Mouse (Mus musculus) embryonic facial prominence, embryonic 14.5 days (tissue): ENCODE results near the gene Hps4. TPM values are rescaled to one million over a fixed set of nuclear protein-coding genes. Genes with fewer than 3 reads are reported as not detected.
"Not testable (repeated sequence)": the region's sequence is repeated elsewhere in the genome, so short reads cannot be mapped to it uniquely, and the experiment has no call there.

Experiments
- ATAC-seq: fragments of 200-750 bp; cut with Nextera tagmentation; 2 replicates; pipeline ENCODE4 v1.8.0; 2017; ENCODE audit warnings: low read depth, moderate number of reproducible peaks, moderate TSS enrichment
- DNase-seq: peaks from one replicate; pipeline ENCODE4 v3.0.0-alpha.2; 2015; ENCODE audit warnings: low spot score
- H3K27ac ChIP-seq: fragments of 300-500 bp; sonication (generic); replicated peaks from 2 replicates; pipeline ENCODE4 v1.5.1; 2014; ENCODE audit warnings: low read depth, mild to moderate bottlenecking, low read length, moderate library complexity
- H3K27me3 ChIP-seq: fragments of 300-500 bp; sonication (generic); replicated peaks from 2 replicates; pipeline ENCODE4 v1.6.1; 2014; ENCODE audit warnings: low read length; ENCODE audit not compliant: control insufficient read depth, insufficient read depth
- H3K36me3 ChIP-seq: fragments of 300-500 bp; sonication (generic); 2 replicates; pipeline ENCODE4 v1.6.1; 2014; ENCODE audit warnings: low read length, mixed read lengths; ENCODE audit not compliant: control insufficient read depth, insufficient read depth
- H3K4me1 ChIP-seq: fragments of 300-500 bp; sonication (generic); 2 replicates; pipeline ENCODE4 v1.6.1; 2014; ENCODE audit warnings: antibody characterized with exemption, low read length; ENCODE audit not compliant: control insufficient read depth, insufficient read depth
- H3K4me2 ChIP-seq: fragments of 300-500 bp; sonication (generic); 2 replicates; pipeline ENCODE4 v1.6.1; 2014; ENCODE audit warnings: low read depth, mild to moderate bottlenecking, low read length, moderate library complexity, mixed read lengths
- H3K4me3 ChIP-seq: fragments of 300-500 bp; sonication (generic); 2 replicates; pipeline ENCODE4 v1.5.1; 2014; ENCODE audit warnings: low read depth, mild to moderate bottlenecking, low read length
- H3K9ac ChIP-seq: fragments of 300-500 bp; sonication (generic); 2 replicates; pipeline ENCODE4 v1.6.1; 2014; ENCODE audit warnings: low read depth, mild to moderate bottlenecking, low read length, moderate library complexity, mixed read lengths
- H3K9me3 ChIP-seq: fragments of 300-500 bp; sonication (generic); 2 replicates; pipeline ENCODE4 v1.6.1; 2016; ENCODE audit warnings: low read length; ENCODE audit not compliant: control insufficient read depth
- WGBS: fragments of 180-500 bp; shearing (Covaris S2); extraction: QIAGEN DNeasy Blood & Tissue Kit; methylation state at CpG from one replicate; pipeline ENCODE4 v1.1.7; 2014; 5-methylcytosine and 5-hydroxymethylcytosine counted together
- polyA plus RNA-seq: library from polyadenylated mRNA; unstranded; fragments of >200 nt; fragmentation: Nextera tagmentation; extraction: Ambion mirVana; gene quantifications from 2 replicates; pipeline ENCODE4 v1.2.1, GENCODE M21; 2014

Gene Hps4
- polyA plus RNA-seq, 1 experiment from 2014 or later = 31.6 TPM

GRCm38 (mm10) chr5:112317328-112317727 lies 25.6 kb upstream of the Hps4 start:
- H3K9ac ChIP-seq = no peak overlapping the region
- DNase-seq (peak; percentile 19), ATAC-seq (no peak)
- no peaks in the 10 kb centered on the region for H3K27me3 ChIP-seq
- peaks cover 30% of the 10 kb centered on the region; the same call in 1 of the 2 replicates for H3K36me3 ChIP-seq
- H3K4me1 ChIP-seq = no peaks in the 10 kb centered on the region
- WGBS = 56% methylated on average over 5 of the region's 5 CpGs
- H3K27ac ChIP-seq = no peak overlapping the region
- no peak overlapping the region for H3K4me2 ChIP-seq
- no peaks in the 10 kb centered on the region for H3K9me3 ChIP-seq
- H3K4me3 ChIP-seq = no peak overlapping the region

DNA sequence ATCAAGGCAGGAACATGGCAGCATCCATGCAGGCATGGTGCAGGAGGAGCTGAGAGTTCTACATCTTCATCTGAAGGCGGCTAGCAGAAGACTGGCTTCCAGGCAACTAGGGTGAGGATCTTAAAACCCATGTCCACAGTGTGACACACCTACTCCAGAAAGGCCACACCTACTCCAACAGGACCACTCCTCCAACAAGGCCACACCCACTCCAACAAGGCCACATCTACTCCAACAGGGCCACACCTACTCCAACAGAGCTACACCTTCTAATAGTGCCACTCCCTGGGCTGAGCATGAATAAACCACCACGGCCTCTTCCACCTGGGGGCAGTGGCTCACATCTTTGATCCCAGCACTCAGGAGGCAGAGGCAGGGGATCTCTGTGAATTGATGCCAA lies 23.5 kb upstream of the Hps4 start:
- H3K4me2 ChIP-seq, H3K27ac ChIP-seq, H3K4me3 ChIP-seq, H3K4me1 ChIP-seq, H3K9ac ChIP-seq, ATAC-seq, H3K27me3 ChIP-seq, H3K9me3 ChIP-seq, DNase-seq: not testable (repeated sequence)
- 55% methylated on average over 2 of the region's 2 CpGs for WGBS
- peaks cover 19% of the 10 kb centered on the region; the same call in 1 of the 2 replicates for H3K36me3 ChIP-seq

DNA sequence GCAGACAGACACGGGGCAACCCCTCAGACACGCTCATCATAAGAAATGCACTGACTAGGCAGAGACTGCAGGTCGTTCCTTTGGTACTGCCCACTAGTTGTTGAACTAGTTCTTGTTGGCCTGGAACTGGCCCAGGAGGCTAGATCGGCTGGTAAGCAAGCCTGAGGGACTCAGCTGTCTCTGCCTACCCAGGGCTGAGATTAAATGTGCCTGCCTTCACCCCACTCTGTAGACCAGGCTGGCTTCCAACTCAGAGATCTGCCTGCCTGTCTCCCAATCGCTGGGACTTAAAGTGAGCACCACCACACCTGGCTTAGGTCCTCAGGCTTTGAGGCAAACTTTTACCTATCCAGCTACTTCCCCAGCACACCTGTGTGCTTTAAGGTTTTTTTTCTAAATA lies 22.5 kb upstream of the Hps4 start:
- no peak for ATAC-seq

GRCm38 (mm10) chr5:112320936-112321335 lies 21.9 kb upstream of the Hps4 start:
- no peak overlapping the region for H3K4me3 ChIP-seq
- no peak for ATAC-seq
- peaks cover 5% of the 10 kb centered on the region; the same call in 1 of the 2 replicates for H3K36me3 ChIP-seq
- H3K9ac ChIP-seq = no peak overlapping the region
- H3K27ac ChIP-seq = no peak overlapping the region
- peaks cover 8% of the 10 kb centered on the region for H3K4me1 ChIP-seq
- no peak overlapping the region for H3K4me2 ChIP-seq
- DNase-seq = peak; percentile 30
- H3K27me3 ChIP-seq = no peaks in the 10 kb centered on the region
- 65% methylated on average over 6 of the region's 6 CpGs for WGBS
- H3K9me3 ChIP-seq = no peaks in the 10 kb centered on the region

More for the DNA sequence above, 22.5 kb upstream of the Hps4 start:
- Histone ChIP-seq H3K4me1 (peaks cover 5% of the 10 kb centered on the region; the same call in 1 of the 2 replicates), H3K27ac (no peak overlapping the region), H3K4me2 (no peak overlapping the region), H3K9ac (no peak overlapping the region), H3K36me3 (peaks cover 10% of the 10 kb centered on the region; the same call in 1 of the 2 replicates), H3K9me3 (no peaks in the 10 kb centered on the region), H3K27me3 (no peaks in the 10 kb centered on the region), H3K4me3 (no peak overlapping the region)
- WGBS = 72% methylated on average over 5 of the region's 5 CpGs
- DNase-seq = no peak

- H3K4me1 ChIP-seq = peaks cover 8% of the 10 kb centered on the region
- no peak for DNase-seq
- no peaks in the 10 kb centered on the region for H3K27me3 ChIP-seq
- no peak overlapping the region for H3K9ac ChIP-seq
- no peak for ATAC-seq
- H3K4me3 ChIP-seq = no peak overlapping the region
- peaks cover under 1% of the 10 kb centered on the region; the same call in 1 of the 2 replicates for H3K36me3 ChIP-seq
- 78% methylated on average over 4 of the region's 4 CpGs for WGBS
- H3K9me3 ChIP-seq = no peaks in the 10 kb centered on the region
- no peak overlapping the region for H3K27ac ChIP-seq
- no peak overlapping the region for H3K4me2 ChIP-seq
These were observed 21.5 kb upstream of the Hps4 start for GRCm38 (mm10) chr5:112321376-112321775.

DNA sequence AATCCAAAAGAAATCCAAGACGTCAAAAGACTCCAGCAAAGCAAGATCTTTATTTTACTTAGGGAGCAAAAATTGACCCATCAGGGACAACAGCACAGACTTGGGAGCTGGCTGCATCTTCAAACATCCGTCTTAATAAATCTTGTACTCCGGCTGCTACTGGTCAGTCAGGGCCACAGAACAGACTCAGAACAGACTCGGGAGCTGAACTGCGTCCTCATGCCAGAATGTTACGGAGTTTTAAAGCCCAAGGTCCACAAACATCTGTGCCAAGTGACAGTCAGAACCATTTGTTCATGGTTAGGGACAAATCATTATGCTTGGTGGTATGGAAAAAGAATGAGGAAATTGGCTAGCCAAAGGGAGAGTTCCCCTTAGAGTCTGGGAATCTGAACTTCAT lies 19.6 kb upstream of the Hps4 start:
- Histone ChIP-seq H3K27me3 (no peaks in the 10 kb centered on the region), H3K4me1 (peaks cover 13% of the 10 kb centered on the region), H3K4me2 (no peak overlapping the region), H3K9me3 (no peaks in the 10 kb centered on the region), H3K4me3 (no peak overlapping the region), H3K36me3 (peaks cover 8% of the 10 kb centered on the region), H3K9ac (no peak overlapping the region), H3K27ac (no peak overlapping the region)
- ATAC-seq (no peak), DNase-seq (no peak)
- WGBS = 82% methylated on average over 6 of the region's 6 CpGs

DNA sequence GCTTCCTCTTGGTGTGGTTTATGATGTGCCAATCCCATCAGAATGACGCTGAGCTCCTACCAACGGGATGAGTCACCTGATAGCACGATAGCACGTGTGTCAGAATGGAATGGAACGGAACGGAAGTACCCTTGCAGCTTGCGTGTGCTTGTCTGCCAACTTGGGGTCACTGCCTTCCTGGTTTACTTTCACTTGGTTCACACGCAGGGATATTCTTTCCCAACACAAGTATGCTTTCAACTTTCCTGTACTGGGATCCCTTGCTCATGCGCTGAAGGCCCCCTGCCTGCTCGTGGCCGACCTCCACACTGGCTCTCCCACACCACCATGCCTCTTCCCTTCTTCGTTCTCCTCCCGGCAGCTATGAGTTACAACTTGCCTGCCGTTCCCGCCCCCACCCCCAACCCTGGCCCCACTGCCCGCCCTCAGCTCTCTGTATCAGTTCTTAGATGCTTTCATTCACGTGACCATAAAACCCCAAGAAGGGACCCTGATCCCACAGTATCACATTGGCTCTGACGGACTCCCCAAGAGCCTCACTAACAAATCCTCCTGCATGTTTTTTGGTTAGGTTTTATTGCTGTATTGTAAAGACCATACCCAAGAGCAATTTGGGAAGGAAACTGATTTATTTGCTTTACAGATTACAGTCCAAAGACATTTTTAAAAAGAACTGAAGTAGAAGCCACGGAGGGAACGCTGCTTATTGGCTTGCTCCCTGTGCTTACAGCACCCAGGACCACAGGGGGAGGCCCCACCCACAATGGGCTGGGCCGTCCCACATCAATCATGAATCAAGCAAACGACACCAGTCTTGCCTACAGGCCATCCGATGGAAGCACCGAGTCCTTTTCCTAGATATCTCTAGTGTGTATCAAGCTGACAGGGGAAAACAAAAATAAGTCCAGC lies 18.0 kb upstream of the Hps4 start:
- Histone ChIP-seq H3K27me3 (no peaks in the 10 kb centered on the region), H3K4me3 (peak overlapping the region; percentile 91; the same call in 1 of the 2 replicates), H3K9ac (no peak overlapping the region; the same call in 1 of the 2 replicates), H3K27ac (peak overlapping the region; percentile 25), H3K36me3 (peaks cover 18% of the 10 kb centered on the region), H3K4me2 (peak overlapping the region; percentile 78), H3K9me3 (no peaks in the 10 kb centered on the region), H3K4me1 (peaks cover 13% of the 10 kb centered on the region)
- peak; percentile 70 for DNase-seq
- ATAC-seq = no peak
- WGBS = 26% methylated on average over 24 of the region's 24 CpGs

DNA sequence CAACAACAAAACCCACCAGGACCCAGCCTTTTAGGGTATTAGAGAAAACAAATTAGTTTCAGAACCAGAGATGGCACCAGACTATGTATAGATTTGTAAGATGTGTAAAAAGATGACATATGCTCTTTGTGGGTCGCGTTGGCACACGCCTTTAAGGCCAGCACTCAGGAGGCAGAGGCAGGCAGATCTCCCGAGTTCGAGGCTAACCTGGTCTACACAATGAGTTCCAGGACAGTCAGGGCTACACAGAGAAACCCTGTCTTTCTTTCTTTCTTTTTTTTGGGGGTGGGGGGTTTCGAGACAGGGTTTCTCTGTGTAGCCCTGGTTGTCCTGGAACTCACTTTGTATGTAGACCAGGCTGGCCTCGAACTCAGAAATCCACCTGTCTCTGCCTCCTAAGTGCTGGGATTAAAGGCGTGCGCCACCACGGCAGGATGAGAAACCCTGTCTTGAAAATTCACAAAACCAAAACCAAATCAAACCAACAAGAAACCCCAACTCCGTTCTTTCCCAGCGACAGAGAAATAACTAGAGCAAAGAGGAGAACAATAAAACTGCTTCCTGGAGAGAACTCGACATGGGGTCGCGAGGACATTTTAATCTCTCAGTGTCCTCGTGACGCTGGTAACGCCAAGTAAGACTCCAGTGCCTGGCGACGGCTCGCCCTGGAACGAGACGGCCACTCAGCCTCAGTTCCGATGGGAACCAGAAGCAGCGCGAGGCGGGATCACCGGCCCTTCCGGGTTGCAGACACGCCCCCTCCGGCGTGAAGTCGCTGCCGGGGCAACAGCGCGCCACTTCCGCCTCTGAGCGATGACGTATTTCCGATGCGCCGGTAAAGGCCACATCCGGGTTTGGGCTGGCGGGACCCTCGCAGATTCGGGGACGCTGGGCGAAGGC lies 17.1 kb upstream of the Hps4 start, which contains the start of gene Tfip11:
Gene Tfip11 (plus strand): TSS at position 813 of the 900 bp plus-strand sequence.
- Histone ChIP-seq H3K27ac (peak within 1 kb of the TSS; percentile 78), H3K4me1 (peaks cover 13% of the 10 kb centered on the region), H3K9ac (peak within 1 kb of the TSS; percentile 76), H3K4me2 (peak within 1 kb of the TSS; percentile 78), H3K4me3 (peak within 1 kb of the TSS; percentile 91), H3K36me3 (peaks cover 26% of the 10 kb centered on the region), H3K9me3 (no peaks in the 10 kb centered on the region), H3K27me3 (no peaks in the 10 kb centered on the region)
- ATAC-seq = peak; percentile 89
- WGBS = 9% methylated on average over 47 of the region's 48 CpGs
- peak; percentile 96 for DNase-seq
